Mouse (Mus musculus) hindbrain, embryonic 16.5 days (tissue): ENCODE measurements around the gene Wdr59. TPM values are rescaled to one million over a fixed set of nuclear protein-coding genes. Genes with fewer than 3 reads are reported as not detected.

ENCODE experiments used
- ATAC-seq: fragments of 200-750 bp; cut with Nextera tagmentation; 2 replicates; pipeline ENCODE4 v1.8.0; 2017; ENCODE audit warnings: moderate TSS enrichment, moderate library complexity
- H3K27ac ChIP-seq: fragments of 300-500 bp; sonication (generic); 2 replicates; pipeline ENCODE4 v1.5.1; 2014; ENCODE audit warnings: low read depth, mild to moderate bottlenecking, control low read depth, low read length, moderate library complexity
- H3K27me3 ChIP-seq: fragments of 300-500 bp; sonication (generic); replicated peaks from 2 replicates; pipeline ENCODE4 v1.6.1; 2014; ENCODE audit warnings: low read length; ENCODE audit not compliant: control insufficient read depth, insufficient read depth
- H3K36me3 ChIP-seq: fragments of 300-500 bp; sonication (generic); 2 replicates; pipeline ENCODE4 v1.6.1; 2014; ENCODE audit warnings: mild to moderate bottlenecking, low read length, moderate library complexity, mixed read lengths; ENCODE audit not compliant: control insufficient read depth, insufficient read depth
- H3K4me1 ChIP-seq: fragments of 300-500 bp; sonication (generic); 2 replicates; pipeline ENCODE4 v1.6.1; 2014; ENCODE audit warnings: low read depth, low read length; ENCODE audit not compliant: control insufficient read depth, insufficient read depth
- H3K4me2 ChIP-seq: fragments of 300-500 bp; sonication (generic); 2 replicates; pipeline ENCODE4 v1.6.1; 2014; ENCODE audit warnings: mild to moderate bottlenecking, low read length, control low read depth, moderate library complexity
- H3K4me3 ChIP-seq: fragments of 300-500 bp; sonication (generic); 2 replicates; pipeline ENCODE4 v1.5.1; 2014; ENCODE audit warnings: mild to moderate bottlenecking, low read length, control low read depth, moderate library complexity
- H3K9ac ChIP-seq: fragments of 300-500 bp; sonication (generic); 2 replicates; pipeline ENCODE4 v1.6.1; 2014; ENCODE audit warnings: low read depth, mild to moderate bottlenecking, control low read depth, low read length, moderate library complexity
- H3K9me3 ChIP-seq: fragments of 300-500 bp; sonication (generic); 2 replicates; pipeline ENCODE4 v1.6.1; 2014; ENCODE audit warnings: mild to moderate bottlenecking, low read length, moderate library complexity; ENCODE audit not compliant: control insufficient read depth
- WGBS: fragments of 180-500 bp; shearing (Covaris S2); extraction: QIAGEN DNeasy Blood & Tissue Kit; methylation state at CpG from one replicate; pipeline ENCODE4 v1.1.7; 2014; 5-methylcytosine and 5-hydroxymethylcytosine counted together
- polyA plus RNA-seq: library from polyadenylated mRNA; unstranded; fragments of >200 nt; fragmentation: Nextera tagmentation; extraction: Ambion mirVana; gene quantifications from 2 replicates; pipeline ENCODE4 v1.2.1, GENCODE M21; 2015

Wdr59 gene
- polyA plus RNA-seq, 1 experiment from 2014 or later = 7.6 TPM

- Histone ChIP-seq H3K36me3 (peaks cover 5% of the 10 kb centered on the region; the same call in 1 of the 2 replicates), H3K4me1 (no peaks in the 10 kb centered on the region), H3K4me2 (no peak overlapping the region), H3K9ac (no peak overlapping the region), H3K4me3 (no peak overlapping the region), H3K27ac (no peak overlapping the region), H3K27me3 (no peaks in the 10 kb centered on the region), H3K9me3 (no peaks in the 10 kb centered on the region)
- no peak for ATAC-seq
- WGBS = 85% methylated on average over 18 of the region's 18 CpGs
These were observed 76.3 kb downstream of the Wdr59 start for GRCm38 (mm10) chr8:111445558-111445957.

GRCm38 (mm10) chr8:111444245-111444644, 77.6 kb downstream of the Wdr59 start:
- no peaks in the 10 kb centered on the region for H3K4me1 ChIP-seq
- WGBS = 84% methylated on average over 4 of the region's 4 CpGs
- H3K4me3 ChIP-seq = no peak overlapping the region
- H3K36me3 ChIP-seq = peaks cover 2% of the 10 kb centered on the region; the same call in 1 of the 2 replicates
- H3K4me2 ChIP-seq = no peak overlapping the region
- H3K9ac ChIP-seq = no peak overlapping the region
- H3K9me3 ChIP-seq = no peaks in the 10 kb centered on the region
- no peaks in the 10 kb centered on the region for H3K27me3 ChIP-seq
- no peak overlapping the region for H3K27ac ChIP-seq
- ATAC-seq = no peak

GRCm38 (mm10) chr8:111439189-111439588, 82.7 kb downstream of the Wdr59 start:
- H3K9me3 ChIP-seq = no peaks in the 10 kb centered on the region
- H3K27me3 ChIP-seq = no peaks in the 10 kb centered on the region
- H3K4me3 ChIP-seq = no peak overlapping the region
- WGBS = 29% methylated on average over 9 of the region's 9 CpGs
- H3K4me2 ChIP-seq = no peak overlapping the region
- no peaks in the 10 kb centered on the region for H3K36me3 ChIP-seq
- no peak overlapping the region for H3K9ac ChIP-seq
- H3K4me1 ChIP-seq = no peaks in the 10 kb centered on the region
- no peak overlapping the region for H3K27ac ChIP-seq
- ATAC-seq = peak; percentile 50

GRCm38 (mm10) chr8:111435071-111435828, 86.6 kb downstream of the Wdr59 start:
- H3K27ac ChIP-seq = no peak overlapping the region
- ATAC-seq = no peak
- H3K9me3 ChIP-seq = no peaks in the 10 kb centered on the region
- no peaks in the 10 kb centered on the region for H3K27me3 ChIP-seq
- no peak overlapping the region for H3K9ac ChIP-seq
- no peak overlapping the region for H3K4me2 ChIP-seq
- WGBS = 76% methylated on average over 11 of the region's 11 CpGs
- no peaks in the 10 kb centered on the region for H3K36me3 ChIP-seq
- no peaks in the 10 kb centered on the region for H3K4me1 ChIP-seq
- no peak overlapping the region for H3K4me3 ChIP-seq

- Histone ChIP-seq H3K9me3 (no peaks in the 10 kb centered on the region), H3K27ac (no peak overlapping the region; the same call in 1 of the 2 replicates), H3K36me3 (no peaks in the 10 kb centered on the region), H3K4me1 (no peaks in the 10 kb centered on the region), H3K27me3 (no peaks in the 10 kb centered on the region), H3K9ac (no peak overlapping the region), H3K4me2 (no peak overlapping the region), H3K4me3 (no peak overlapping the region)
- peak; percentile 45; the same call in 1 of the 2 replicates for ATAC-seq
- 70% methylated on average over 9 of the region's 9 CpGs for WGBS
These were observed 97.2 kb downstream of the Wdr59 start for GRCm38 (mm10) chr8:111424646-111425045.

- no peak overlapping the region for H3K4me2 ChIP-seq
- H3K4me3 ChIP-seq = no peak overlapping the region
- no peaks in the 10 kb centered on the region for H3K4me1 ChIP-seq
- 77% methylated on average over 11 of the region's 11 CpGs for WGBS
- H3K9me3 ChIP-seq = no peaks in the 10 kb centered on the region
- no peaks in the 10 kb centered on the region for H3K36me3 ChIP-seq
- ATAC-seq = no peak
- H3K9ac ChIP-seq = no peak overlapping the region
- H3K27me3 ChIP-seq = no peaks in the 10 kb centered on the region
- no peak overlapping the region; the same call in 1 of the 2 replicates for H3K27ac ChIP-seq
These were observed 97.7 kb downstream of the Wdr59 start for GRCm38 (mm10) chr8:111424181-111424580.

- no peak overlapping the region for H3K4me3 ChIP-seq
- WGBS = 77% methylated on average over 2 of the region's 2 CpGs
- no peak overlapping the region for H3K4me2 ChIP-seq
- no peaks in the 10 kb centered on the region for H3K36me3 ChIP-seq
- no peaks in the 10 kb centered on the region for H3K4me1 ChIP-seq
- no peak overlapping the region for H3K9ac ChIP-seq
- H3K9me3 ChIP-seq = no peaks in the 10 kb centered on the region
- no peak overlapping the region for H3K27ac ChIP-seq
- no peaks in the 10 kb centered on the region for H3K27me3 ChIP-seq
- ATAC-seq = no peak
These were observed 99.3 kb downstream of the Wdr59 start for GRCm38 (mm10) chr8:111422614-111423013.

- no peak for ATAC-seq
- H3K4me1 ChIP-seq = no peaks in the 10 kb centered on the region
- H3K4me2 ChIP-seq = no peak overlapping the region
- H3K9ac ChIP-seq = no peak overlapping the region
- no peak overlapping the region for H3K4me3 ChIP-seq
- no peak overlapping the region for H3K27ac ChIP-seq
- WGBS = 74% methylated on average over 3 of the region's 3 CpGs
- no peaks in the 10 kb centered on the region for H3K27me3 ChIP-seq
- no peaks in the 10 kb centered on the region for H3K9me3 ChIP-seq
- no peaks in the 10 kb centered on the region for H3K36me3 ChIP-seq
These were observed 102.7 kb downstream of the Wdr59 start for GRCm38 (mm10) chr8:111419171-111419570.

GRCm38 (mm10) chr8:111418601-111419000, 103.3 kb downstream of the Wdr59 start:
- Histone ChIP-seq H3K9ac (no peak overlapping the region), H3K27ac (no peak overlapping the region), H3K27me3 (no peaks in the 10 kb centered on the region), H3K4me1 (no peaks in the 10 kb centered on the region), H3K4me2 (no peak overlapping the region), H3K36me3 (no peaks in the 10 kb centered on the region), H3K9me3 (no peaks in the 10 kb centered on the region), H3K4me3 (no peak overlapping the region)
- ATAC-seq = no peak
- WGBS = 33% methylated on average over 9 of the region's 9 CpGs
